Mouse (Mus musculus): ENCODE measurements around the gene Ros1. TPM values are rescaled to one million over a fixed set of nuclear protein-coding genes. Genes with fewer than 3 reads are reported as not detected.

Gene Ros1
- total and polyA plus RNA-seq, 3 experiments = not detected

DNA sequence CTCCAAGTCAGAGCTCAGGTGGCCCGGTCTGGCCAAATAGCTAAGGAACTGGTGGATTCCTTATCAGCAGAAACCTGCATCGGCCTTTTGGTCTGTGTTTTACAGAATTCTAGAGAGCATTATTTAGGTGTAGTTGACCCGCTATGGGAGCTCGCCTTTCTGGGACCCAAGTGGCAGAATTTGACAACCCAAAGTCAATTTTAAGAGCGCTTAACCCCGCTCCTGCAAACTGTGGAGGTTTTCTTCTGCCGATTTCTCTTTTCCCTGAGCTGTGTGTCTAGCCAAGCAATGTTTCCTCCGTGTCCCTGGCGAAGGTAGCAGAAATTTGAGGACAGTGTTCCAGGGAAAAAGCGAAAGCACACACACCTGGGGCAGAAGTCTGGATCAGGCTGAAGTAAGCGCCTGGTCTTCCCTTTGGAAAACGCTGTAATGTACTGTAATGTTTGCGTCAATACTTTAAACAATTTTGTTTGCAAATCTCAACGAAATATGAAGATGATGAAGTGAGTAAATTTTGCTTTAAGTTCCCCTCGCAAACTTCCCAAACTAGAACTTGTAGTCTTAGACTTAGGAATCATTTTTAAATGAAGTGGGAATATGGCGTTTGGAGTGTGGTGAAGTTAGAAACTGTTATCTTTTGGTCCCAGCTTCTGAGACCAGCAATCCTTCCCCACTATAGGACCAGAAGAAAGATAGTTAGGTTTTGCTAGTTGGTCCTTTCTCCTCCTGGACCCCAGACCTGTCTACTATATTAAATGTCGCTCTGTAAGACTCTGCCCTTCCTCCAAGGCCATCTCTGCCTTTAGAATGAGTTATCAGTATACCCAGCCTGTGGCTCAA lies 171.6 kb downstream of the Ros1 start:
- in situ Hi-C loops (cut with MboI; ENCODE audit: low pct_ligation_motif_present, low pct_unique_long_range_greater_than_20kb, low sequenced_read_pairs) = no loop called here
- dilution Hi-C loops (cut with MboI; ENCODE audit: extremely low pct_ligation_motif_present, extremely low pct_unique_long_range_greater_than_20kb, low sequenced_read_pairs) = no loop called here
- DNase-seq (ENCODE audit: extremely low read depth) = no peak
- H3K4me2 ChIP-seq (ENCODE audit: insufficient read depth, low read depth, poor library complexity, severe bottlenecking) = no peak overlapping the region
- no peak overlapping the region for H3K27ac ChIP-seq (ENCODE audit: insufficient read depth, low read depth)
- H3K27me3 ChIP-seq (replicated peaks) = no peaks in the 10 kb centered on the region
- H3K9me3 ChIP-seq (replicated peaks; ENCODE audit: low read length) = peaks cover 9% of the 10 kb centered on the region
- H3K79me2 ChIP-seq (replicated peaks; ENCODE audit: control insufficient read depth, extremely low read depth, insufficient read depth, poor library complexity, severe bottlenecking) = no peaks in the 10 kb centered on the region
- H3K9ac ChIP-seq (ENCODE audit: insufficient read depth, low read depth) = no peak overlapping the region
- no peaks in the 10 kb centered on the region for H3K4me1 ChIP-seq (ENCODE audit: control insufficient read depth in 1 of 2, insufficient read depth in 2 of 2)
- H3K36me3 ChIP-seq (replicated peaks in 1 of 2; ENCODE audit: control insufficient read depth in 1 of 2, insufficient read depth in 1 of 2, low read length in 1 of 2) = no peaks in the 10 kb centered on the region
- TF ChIP-seq POLR2A (IDR thresholded peaks at IDR 0.05; ENCODE audit: low read depth, low read length) (no peak), USF1 (IDR thresholded peaks at IDR 0.05; ENCODE audit: low read depth, low read length) (no peak), HCFC1 (IDR thresholded peaks at IDR 0.05; ENCODE audit: low read depth, low read length) (no peak), ZC3H11A (IDR thresholded peaks at IDR 0.05; ENCODE audit: low read depth, low read length) (no peak), ELF1 (IDR thresholded peaks at IDR 0.05; ENCODE audit: low read depth, low read length) (no peak), UBTF (IDR thresholded peaks at IDR 0.05; ENCODE audit: low read depth, low read length) (no peak), PAX5 (IDR thresholded peaks at IDR 0.05; ENCODE audit: low read length) (no peak), RAD21 (IDR thresholded peaks at IDR 0.05; ENCODE audit: low read depth, low read length) (no peak), MXI1 (IDR thresholded peaks at IDR 0.05; ENCODE audit: low read depth, low read length) (no peak)
- no peak overlapping the region for H3K4me3 ChIP-seq (replicated peaks in 1 of 3; ENCODE audit: low read depth in 2 of 3, low read length in 2 of 3, poor library complexity in 1 of 3)

DNA sequence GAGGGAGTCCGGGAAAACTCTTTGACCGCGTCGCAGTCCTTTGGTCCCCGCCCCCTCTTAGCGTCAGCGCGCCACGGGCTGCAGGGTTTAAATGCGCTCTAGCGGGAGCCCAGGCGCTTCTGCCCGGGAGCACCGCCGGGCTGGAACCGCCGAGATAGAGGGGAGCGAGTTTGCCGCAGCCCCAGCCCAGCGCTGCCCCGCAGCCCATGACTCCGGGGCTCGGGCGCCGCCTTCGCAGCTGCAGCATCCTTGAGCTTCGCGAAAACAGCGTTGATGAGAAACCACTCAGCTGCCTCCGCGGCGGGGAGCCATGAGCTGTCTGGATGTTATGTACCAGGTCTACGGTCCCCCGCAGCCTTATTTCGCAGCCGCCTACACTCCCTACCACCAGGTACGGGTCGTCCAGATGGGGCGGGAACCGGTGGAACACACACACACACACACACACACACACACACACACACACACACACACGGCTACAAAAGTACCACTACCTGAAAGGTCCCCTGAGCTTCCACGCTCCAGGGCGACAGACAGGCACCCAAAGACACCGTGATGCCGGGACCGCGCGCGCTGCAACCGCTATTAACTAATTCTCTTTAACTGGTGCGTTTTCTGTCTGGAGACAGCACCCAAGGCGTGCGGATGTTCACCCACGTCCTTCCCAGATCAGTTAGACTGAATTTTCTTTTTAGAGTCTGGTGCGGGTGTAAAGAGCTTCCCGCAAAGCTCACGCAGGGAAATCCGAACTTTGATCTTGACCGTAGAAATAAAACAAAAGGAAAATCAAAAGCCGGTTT lies 172.4 kb downstream of the Ros1 start, which contains the start of gene Vgll2:
Gene Vgll2, plus strand, starts transcription at position 90 of the 800 bp plus-strand sequence.
- Histone ChIP-seq H3K4me1 (ENCODE audit: control insufficient read depth in 1 of 2, insufficient read depth in 2 of 2) (no peaks in the 10 kb centered on the region), H3K79me2 (replicated peaks; ENCODE audit: control insufficient read depth, extremely low read depth, insufficient read depth, poor library complexity, severe bottlenecking) (no peaks in the 10 kb centered on the region), H3K27me3 (replicated peaks) (no peaks in the 10 kb centered on the region), H3K9me3 (replicated peaks; ENCODE audit: low read length) (peaks cover 7% of the 10 kb centered on the region), H3K36me3 (replicated peaks in 1 of 2; ENCODE audit: control insufficient read depth in 1 of 2, insufficient read depth in 1 of 2, low read length in 1 of 2) (no peaks in the 10 kb centered on the region), H3K4me3 (replicated peaks in 1 of 3; ENCODE audit: low read depth in 2 of 3, low read length in 2 of 3, poor library complexity in 1 of 3) (no peak within 1 kb of the TSS), H3K9ac (ENCODE audit: insufficient read depth, low read depth) (no peak within 1 kb of the TSS), H3K4me2 (ENCODE audit: insufficient read depth, low read depth, poor library complexity, severe bottlenecking) (no peak within 1 kb of the TSS), H3K27ac (ENCODE audit: insufficient read depth, low read depth) (no peak within 1 kb of the TSS)
- no peak for DNase-seq (ENCODE audit: extremely low read depth)
- in situ Hi-C loops (cut with MboI; ENCODE audit: low pct_ligation_motif_present, low pct_unique_long_range_greater_than_20kb, low sequenced_read_pairs) = no loop called here
- TF ChIP-seq SMC3 (IDR thresholded peaks at IDR 0.05; ENCODE audit: low read depth, low read length) (no peak), KAT2A (IDR thresholded peaks at IDR 0.05; ENCODE audit: insufficient replicate concordance, low read length) (no peak), PAX5 (IDR thresholded peaks at IDR 0.05; ENCODE audit: low read length) (no peak), NELFE (IDR thresholded peaks at IDR 0.05; ENCODE audit: low read depth, low read length) (no peak), NRF1 (IDR thresholded peaks at IDR 0.05; ENCODE audit: low read depth, low read length) (no peak), SIN3A (IDR thresholded peaks at IDR 0.05; ENCODE audit: low read length) (no peak), JUN (IDR thresholded peaks at IDR 0.05; ENCODE audit: insufficient read depth, low read depth, low read length) (no peak), EP300 (IDR thresholded peaks at IDR 0.05; ENCODE audit: low read length) (no peak), MAFK (IDR thresholded peaks at IDR 0.05; ENCODE audit: insufficient replicate concordance, low read length) (no peak), MAX (IDR thresholded peaks at IDR 0.05; ENCODE audit: low read length) (no peak), CTCF (conservative IDR thresholded peaks at IDR 0.05 in 1 of 2, IDR thresholded peaks at IDR 0.05 in 1 of 2; ENCODE audit: low read depth in 2 of 2, low read length in 2 of 2) (no peak), CHD2 (IDR thresholded peaks at IDR 0.05; ENCODE audit: low read length) (no peak), E2F4 (IDR thresholded peaks at IDR 0.05; ENCODE audit: insufficient replicate concordance, low read depth, low read length) (no peak), IRF4 (IDR thresholded peaks at IDR 0.05; ENCODE audit: low read depth, low read length) (no peak), USF1 (IDR thresholded peaks at IDR 0.05; ENCODE audit: low read depth, low read length) (no peak), ETS1 (conservative IDR thresholded peaks at IDR 0.05; ENCODE audit: low read depth, low read length) (no peak), ELF1 (IDR thresholded peaks at IDR 0.05; ENCODE audit: low read depth, low read length) (no peak)
- dilution Hi-C loops (cut with MboI; ENCODE audit: extremely low pct_ligation_motif_present, extremely low pct_unique_long_range_greater_than_20kb, low sequenced_read_pairs) = no loop called here

Measured in CH12.LX (cell line).